Mouse (Mus musculus) embryo, embryonic 9.5 days (tissue): ENCODE results near the gene Rhobtb1.
A peak's percentile ranks its signal among the peaks of the same experiment; 100 is the strongest.

Experiments
- DNase-seq: peaks from one replicate; pipeline ENCODE4 v3.0.0-alpha.2; 2017; ENCODE audit errors: extremely low spot score

Rhobtb1 gene

DNA sequence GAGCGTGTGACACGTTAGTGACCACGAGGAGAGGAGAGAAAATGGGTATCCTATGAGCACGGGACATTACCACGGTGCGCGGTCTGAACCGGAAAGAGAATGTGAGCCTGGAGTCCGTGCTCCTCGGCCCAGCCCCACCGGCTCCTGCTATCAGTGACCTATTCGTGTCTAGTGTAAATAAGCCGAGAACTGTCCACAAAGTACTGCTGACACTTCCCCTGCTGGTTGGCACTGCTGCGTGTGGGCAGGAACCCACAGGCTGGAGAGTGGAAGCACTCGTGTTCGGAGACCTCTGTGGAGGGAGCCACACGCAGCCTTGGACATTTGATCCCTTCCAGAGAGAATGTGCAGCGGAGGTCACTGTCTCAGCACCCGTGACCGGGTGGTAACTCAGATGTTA, at the start of gene Rhobtb1:
Rhobtb1 (plus strand) TSS at position 390 of the 400 bp plus-strand sequence.
- no peak for DNase-seq

DNA sequence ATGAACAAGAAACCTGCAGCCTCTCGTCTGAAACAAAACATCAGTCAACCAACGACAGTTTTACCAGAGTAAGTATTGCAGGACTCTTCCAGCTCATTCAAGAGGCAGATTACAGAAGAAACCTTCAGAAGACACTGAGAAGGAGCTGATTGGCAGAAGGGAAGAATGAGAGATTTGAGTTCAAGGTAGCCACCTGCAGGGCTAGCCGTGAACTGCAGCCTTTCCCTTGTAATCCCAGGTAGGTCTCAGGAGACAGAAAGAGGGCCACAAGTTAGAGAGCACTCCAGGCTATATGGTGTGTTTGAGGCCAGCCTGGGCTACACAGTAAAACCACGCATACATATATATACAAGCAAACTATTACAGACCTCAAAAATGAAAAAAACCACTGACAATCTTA, 49.2 kb upstream of the Rhobtb1 start:
- peak; percentile 7 for DNase-seq

DNA sequence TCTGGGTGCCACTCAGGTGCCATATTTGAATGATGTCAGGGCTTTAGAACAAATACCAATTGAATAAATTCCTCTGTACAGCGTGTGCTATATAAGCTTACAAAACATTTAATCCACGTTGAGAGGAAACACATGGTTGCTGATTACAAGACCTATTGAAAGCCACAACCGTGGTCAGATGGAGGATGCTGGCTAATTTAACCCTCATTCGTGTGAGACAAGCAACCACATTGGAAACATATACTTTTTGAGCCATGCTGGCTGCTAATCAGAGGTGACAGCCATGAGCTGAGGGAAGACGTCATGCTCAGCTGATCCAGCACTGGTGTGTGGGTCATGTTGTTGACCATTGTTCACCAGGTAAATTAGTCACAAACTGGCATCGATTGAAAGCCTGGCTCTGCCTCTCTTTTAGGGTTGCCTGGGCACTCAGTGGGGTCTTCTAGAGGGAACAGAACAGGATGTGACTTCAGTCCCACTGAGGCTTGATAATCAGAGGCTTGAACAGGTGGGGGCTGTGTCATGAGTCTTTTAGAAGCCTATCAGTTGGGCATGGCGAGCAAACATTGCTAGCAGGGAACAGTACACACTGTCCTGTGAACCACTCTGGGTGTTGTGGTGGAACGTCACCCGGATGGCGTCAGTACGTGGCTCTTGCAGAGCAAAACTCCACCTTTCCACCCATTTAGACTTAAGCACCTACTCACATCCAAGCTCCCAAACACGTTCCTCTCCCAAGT, 46.9 kb upstream of the Rhobtb1 start:
- no peak for DNase-seq

DNA sequence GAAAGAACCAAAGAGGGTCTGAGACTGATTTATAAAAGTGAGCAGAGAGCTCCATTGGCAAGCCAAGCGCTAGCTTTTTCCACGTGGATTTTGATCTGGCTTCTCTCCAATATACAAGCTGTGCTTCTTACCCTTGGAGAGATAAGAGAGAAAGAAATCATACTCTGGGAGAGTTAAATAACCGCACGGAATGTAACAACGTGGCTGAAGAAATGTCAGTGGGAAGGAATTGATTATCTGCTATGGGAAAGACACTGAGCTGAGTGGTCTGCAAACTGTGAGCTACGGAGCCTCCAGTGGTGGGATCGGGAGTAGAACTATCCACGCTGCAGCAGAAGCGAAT, 46.4 kb upstream of the Rhobtb1 start:
- DNase-seq: no peak

DNA sequence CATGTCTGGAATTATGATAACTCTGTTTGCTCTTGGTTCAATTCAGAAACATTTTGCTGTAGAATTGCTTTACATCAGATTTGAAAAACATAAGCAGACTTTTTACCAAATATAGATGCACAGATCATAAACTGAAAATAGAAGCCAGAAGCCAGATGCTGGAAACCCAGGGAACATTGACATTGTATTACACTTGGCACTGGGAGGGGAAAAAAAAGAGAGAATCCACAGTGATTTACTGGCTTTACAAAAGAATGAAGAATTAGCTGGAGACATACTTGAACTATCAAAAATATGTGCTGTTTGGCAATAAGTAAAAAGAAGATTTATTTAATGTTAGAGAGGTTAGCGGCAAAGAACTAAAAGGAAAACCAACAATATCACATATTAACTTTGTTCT, 44.4 kb upstream of the Rhobtb1 start:
- no peak for DNase-seq

DNA sequence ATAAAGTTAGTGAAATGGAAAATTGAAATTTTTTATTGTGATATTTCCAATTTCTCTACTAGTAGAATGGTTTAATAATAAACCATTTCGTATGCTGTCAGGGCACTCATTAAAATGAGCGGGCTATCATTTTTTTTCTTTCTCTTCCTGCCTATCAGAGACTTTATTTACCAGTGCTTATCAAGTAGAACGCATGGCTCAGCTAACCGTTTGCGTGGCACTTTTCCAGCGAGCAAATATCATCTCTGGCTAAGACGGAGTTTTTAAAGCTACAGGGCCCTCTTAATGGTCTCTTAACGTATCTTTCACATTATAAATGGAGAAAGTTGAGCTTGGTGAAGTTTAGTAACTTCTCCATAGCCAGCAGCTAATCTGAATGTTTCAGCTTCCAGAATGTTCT, 44.0 kb upstream of the Rhobtb1 start:
- no peak for DNase-seq

DNA sequence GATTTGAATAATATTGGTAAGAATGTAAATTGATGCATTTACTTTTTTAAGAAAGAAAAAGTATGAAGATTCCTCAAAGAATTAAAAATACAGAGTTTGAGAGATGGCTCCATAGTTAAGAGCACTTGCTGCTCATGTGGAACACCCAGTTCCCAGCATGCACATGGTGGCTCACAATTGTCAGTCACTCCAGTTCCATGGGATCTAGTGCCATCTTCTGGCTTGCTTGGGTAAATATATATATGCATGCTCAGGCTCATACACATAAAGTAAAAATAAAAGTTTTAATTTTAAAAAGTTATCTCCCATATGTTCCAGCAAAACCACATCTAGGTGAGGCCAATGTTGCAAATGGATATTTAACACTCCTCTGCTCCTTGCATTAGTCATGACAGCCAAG, 36.9 kb upstream of the Rhobtb1 start:
- no peak for DNase-seq

DNA sequence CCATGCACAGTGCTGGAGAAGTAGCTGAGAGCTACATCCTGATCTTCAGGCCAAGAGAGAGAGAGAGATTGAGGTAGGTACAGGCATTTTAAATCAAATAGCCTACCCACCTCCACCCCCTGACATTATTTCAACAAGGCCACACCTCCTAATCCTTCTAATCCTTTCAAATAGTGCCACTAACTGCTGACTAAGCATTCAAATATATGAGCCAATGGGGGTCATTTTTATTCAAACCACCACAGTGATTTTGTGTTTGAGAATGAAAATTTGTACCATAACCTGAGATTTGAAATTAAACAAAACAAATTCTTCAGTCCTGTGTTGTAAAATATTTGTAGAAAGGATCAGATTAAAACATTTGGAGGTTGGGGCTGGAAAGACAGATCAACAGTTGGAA, 33.2 kb upstream of the Rhobtb1 start:
- DNase-seq: no peak

DNA sequence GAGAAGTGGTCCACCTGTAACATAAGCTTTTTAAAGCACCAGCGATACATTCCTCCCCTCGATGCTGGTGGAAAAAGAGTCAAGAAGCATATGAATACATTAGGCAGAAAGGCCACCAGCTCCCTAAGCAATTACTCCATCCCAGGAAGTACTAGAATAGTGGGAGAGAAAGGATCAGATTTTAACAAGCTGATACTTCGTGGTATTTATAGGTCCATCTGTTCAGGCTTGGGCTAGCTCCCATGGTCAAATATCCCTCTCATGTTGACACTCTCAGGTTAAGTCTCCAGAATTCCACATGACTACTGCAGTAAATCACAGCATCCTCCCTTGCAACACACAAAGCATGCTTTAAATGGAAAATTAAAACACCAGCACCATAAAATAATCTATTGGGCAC, 32.3 kb upstream of the Rhobtb1 start:
- DNase-seq: no peak

DNA sequence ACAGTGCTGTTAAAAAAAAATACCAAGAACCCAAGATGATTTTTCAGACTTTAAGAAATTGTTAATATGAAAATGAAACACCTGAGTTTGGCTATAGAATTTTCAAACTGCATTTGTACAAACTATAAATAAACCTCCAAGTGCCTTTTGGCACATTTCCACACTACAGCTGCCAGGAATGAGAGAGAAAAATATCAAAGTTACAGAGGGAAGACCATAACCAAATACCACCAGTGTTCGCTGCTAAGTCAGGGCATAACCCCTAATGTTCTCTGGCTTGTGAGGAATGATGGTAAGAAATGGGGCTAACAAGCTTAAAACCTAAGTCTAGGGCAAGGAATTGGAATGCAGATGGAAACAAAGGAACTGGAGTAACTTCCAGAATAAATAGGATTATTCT, 31.8 kb upstream of the Rhobtb1 start:
- no peak for DNase-seq

DNA sequence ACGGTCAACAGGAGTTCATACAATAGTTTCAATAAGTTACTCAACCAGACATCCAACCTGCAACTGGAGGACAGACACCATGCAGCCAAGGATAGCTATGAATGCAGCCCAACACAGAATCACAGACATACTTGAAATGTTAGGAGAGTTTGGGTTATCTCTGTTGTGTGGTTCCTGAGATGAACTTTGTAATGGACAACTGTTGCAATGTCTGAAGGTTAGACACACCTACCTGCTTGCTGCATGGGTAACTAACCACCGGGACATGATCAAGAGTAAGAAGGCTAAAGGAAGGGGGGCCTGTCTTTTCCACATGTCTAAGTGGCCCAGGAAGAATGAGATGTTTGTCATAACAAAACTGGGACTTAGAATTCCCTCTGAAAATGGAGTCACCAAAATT, 24.7 kb upstream of the Rhobtb1 start:
- DNase-seq: no peak

DNA sequence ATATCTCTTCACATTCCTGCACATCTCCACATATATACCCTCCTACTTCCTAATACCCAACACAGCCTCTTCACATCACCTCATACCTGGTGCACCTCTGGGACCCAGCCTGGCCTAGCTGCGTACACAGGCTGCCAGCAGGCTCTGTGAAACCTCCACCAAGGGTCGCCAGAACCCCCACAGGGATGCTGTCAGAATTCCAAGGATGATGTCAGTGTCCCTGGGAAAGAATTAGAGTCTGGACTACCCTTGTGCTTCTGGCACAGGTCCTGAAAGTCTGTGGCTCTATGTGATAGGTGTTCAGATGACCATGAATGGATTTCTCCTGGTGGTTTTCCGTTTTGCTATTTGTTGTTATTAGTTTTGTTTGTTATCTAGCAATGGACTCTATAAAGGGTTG, 22.7 kb upstream of the Rhobtb1 start:
- no peak for DNase-seq

DNA sequence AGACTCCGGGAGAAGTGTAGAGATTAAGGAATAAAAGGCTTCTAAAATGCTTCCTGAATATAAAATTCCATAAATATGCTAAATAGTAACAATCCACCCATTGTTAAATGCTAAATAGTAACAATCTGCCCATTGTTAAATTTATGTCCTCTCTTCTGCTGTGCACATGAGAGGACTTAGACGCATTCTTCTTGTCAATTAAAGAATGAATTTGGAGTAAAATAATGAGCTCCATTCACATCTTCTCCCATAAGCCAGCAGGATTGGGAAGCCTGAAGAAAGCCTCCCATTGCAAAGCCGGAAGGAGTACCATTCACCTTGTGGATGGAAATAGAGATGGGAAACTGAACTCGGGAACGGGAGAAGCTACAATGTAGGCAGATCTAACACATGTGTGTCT, 20.6 kb upstream of the Rhobtb1 start:
- DNase-seq: no peak

DNA sequence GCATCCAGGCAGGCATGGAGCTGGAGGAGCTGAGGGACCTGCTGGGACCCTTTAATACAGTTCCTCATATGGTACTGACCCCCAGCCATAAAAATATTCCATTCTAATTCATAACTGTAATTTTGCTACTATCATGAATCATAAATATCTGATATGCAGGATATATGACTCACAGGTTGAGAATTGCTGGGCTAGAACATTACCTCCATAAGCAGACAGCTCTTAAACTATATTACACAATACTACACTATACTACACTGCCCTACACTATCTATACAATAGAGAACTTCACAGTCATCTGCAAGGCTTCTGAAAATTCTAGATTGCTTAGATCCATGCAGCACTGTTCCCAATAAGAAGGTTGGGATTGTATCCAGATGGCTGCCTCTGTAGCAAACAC, 16.9 kb upstream of the Rhobtb1 start:
- no peak for DNase-seq

DNA sequence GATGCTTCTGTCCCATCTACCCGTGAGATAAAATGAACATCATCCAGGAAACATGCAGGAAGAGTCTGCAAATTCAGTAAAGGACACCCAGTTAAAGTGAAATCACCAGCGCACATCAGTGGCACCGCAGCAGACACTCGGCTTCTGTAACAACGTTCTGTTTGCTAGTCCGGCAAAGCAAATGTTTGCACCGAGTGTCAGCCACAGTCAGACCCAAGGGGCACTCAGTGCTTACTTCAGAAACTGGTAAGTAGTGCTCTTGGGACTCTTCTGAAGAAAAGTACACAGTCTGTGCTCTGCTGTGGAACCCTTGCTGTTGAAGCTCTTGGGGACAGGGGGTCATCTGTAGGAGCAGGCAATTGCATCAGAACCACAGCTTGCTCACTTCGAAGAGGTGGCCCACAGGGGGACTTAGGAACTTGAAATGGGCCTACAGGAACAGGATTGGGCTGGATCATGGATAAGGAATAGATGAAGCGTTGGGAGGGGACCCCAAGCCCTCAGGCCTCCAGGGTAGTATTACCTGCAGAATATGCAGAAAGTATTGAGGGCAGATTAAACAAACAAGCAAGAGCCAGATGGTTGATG, 14.9 kb upstream of the Rhobtb1 start:
- peak; percentile 8 for DNase-seq

DNA sequence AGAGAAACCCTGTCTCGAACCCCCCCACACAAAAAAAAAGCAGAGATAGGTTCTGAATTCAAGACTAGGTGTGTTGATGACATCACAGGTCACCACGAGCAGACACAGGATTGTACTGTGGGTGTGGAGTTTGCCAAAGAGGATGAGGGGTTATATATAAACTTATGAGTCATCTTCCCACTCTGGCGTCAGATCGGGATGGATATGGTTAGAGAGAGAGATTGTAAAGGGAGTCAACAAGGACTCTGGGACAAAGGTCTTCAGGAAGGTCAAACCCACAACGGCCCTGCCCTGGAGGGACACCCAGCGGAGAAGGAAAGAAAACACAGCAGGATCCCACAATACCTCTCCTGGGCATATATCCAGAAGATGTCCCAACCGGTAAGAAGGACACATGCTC, 2.0 kb upstream of the Rhobtb1 start:
- DNase-seq: no peak

DNA sequence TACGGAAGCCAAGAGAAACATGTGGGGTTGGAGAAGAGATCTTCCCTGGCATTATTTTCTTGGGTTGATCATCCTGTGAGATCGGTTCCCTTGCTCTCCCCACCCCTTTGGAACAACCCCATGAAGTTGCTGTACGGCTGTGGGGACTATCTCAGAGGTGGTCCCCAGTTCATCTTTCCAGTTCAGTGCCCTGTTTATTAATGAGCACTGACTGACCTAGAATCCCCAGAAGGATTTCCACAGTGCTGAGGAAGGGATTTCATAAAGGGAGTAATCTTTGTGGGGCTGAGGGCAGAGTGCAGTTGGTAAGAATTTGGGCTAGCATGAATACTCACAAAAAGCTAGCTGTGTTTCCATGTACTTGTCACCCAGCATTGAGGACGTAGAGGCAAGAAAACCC, 1.7 kb downstream of the Rhobtb1 start:
- no peak for DNase-seq

DNA sequence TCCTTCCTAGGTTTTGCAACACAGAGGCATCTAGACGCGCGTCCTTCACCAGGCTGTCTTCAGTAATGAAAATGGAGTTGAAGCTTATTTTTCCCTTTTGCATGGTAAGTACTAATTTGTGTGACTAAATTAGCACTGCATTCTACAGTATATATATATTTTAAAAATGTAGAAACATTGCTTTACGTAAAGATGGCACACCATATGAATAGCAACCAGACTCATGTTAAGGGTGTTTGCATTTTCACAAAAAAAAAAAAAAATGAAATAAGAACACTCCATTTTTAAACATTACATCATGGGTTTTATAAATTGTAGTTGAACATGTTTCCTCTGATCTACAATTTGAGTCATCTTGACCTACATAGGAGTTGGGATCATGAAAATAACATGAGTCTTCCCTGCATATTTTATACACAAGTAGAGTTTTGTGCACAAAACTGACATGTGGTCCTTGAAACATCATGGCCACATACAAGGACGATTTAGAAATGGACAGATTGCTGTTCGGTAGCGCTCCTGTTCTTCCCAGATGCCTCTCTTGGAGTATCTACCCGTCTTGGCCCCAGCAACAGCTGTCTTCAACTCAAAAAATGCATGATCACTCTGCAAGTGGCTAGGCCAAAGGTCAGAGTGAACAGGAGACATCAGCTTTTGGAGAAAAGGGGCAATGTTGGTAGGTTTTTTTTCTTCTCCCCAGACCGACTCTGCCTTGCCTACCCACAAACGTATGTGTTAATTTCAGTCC, 4.4 kb downstream of the Rhobtb1 start:
- no peak for DNase-seq

DNA sequence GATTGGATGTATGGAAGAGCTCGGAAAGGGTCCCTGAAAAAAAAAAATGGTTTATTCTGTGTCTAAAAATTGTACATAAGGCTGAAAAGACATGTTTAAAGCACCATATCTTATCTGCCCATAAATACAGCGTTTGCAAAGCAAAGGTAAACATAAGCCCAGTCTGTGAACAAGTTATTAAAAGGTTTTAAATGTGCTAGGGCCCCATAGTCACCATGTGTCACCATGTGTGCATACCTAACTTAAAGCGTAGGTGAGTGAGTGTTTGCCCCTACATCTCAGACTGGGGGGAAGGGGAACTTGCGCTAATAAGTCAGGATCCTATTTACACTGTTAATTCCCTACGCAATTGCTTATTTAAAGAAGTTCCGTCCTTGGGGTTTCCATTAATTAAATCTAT, 5.2 kb downstream of the Rhobtb1 start:
- DNase-seq: no peak

DNA sequence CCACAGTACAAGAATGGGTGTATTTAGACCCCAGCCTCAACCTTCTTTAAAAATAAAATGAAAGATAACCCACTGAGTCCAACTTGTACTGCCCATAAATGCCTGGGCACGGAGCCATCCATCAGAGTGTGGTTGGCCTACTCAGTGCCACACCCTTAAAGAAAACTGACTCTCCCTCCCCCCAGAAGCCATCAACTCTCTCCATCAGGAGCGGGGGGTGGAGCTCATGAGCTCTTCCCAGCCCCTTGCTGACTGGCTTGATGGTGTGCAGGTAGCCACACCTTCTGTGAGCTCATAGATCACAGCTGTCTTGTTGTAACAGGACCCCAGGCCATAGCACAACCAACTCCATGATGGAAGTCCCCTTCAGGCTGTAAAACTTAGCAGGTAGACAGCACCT, 6.2 kb downstream of the Rhobtb1 start:
- no peak for DNase-seq

DNA sequence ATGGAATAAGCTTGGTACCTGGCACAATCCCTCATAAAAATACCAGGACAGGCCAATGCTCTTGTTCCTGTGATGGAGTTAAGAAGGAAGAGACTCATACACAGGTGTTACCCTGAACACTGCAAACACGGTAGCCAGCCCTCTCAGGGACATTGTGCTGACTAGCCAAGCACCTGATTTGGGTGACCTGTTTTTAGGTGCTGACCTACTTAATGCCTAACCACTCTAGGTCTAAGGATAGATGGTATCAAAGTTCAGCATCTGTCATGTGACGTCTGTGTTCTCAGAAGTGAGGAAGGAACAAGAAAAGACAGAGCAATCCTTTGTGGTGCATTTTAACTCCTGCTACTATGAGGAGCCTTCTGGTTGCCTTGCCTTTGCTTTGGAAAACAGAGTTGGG, 9.6 kb downstream of the Rhobtb1 start:
- no peak for DNase-seq

DNA sequence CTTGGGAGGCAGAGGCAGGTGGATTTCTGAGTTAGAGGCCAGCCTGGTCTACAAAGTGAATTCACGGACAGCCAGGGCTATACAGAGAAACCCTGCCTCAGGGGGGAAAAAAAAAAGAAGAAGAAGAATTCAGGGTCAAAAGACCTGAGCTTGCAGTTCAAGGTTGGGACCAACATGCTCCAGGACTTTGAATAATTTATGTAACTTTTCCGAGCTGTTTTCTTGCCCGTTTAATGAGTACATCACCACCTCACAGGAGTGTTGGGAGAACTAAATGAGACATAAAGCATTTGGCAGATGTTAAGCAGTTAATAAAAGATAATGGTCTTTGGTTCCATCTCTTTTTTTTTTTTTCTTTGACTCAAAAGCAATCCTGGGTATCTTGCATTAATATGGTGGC, 10.3 kb downstream of the Rhobtb1 start:
- no peak for DNase-seq

DNA sequence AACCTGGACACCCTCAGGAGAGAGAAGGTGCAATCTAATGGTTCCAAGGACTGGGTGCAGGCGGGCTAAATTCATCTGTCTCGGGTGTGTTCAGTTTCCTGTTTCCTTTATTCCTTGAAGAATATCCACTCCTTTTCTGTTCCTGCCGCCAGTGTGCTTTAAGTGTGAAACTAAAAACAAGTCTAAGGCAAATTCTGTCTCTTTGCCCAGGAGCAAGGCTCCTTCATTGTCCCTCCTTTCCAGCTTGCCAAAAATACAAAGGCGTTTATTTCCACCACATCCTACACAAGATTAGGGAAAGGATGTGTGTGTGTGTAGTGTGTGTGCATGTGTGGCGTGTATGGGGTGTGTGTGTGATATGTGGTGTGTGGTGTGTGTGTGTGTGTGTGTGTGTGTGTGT, 11.3 kb downstream of the Rhobtb1 start:
- no peak for DNase-seq
